Mouse (Mus musculus) forebrain, embryonic 11.5 days (tissue): ENCODE data around the gene Slc9a5. TPM values are rescaled to one million over a fixed set of nuclear protein-coding genes. Genes with fewer than 3 reads are reported as not detected.

Experiments used
- ATAC-seq: fragments of 200-750 bp; cut with Nextera tagmentation; replicated peaks from 2 replicates; pipeline ENCODE4 v1.8.0; 2017; ENCODE audit warnings: moderate TSS enrichment; ENCODE audit not compliant: low FRiP score
- DNase-seq: peaks from one replicate; pipeline ENCODE4 v3.0.0-alpha.2; 2017; ENCODE audit warnings: low spot score
- H3K27ac ChIP-seq: fragments of 300-500 bp; sonication (generic); 2 replicates; pipeline ENCODE4 v1.5.1; 2014; ENCODE audit warnings: low read depth, low read length
- H3K27me3 ChIP-seq: fragments of 300-500 bp; sonication (generic); 2 replicates; pipeline ENCODE4 v1.6.1; 2014; ENCODE audit warnings: mild to moderate bottlenecking, low read length, mixed read lengths; ENCODE audit not compliant: control insufficient read depth, insufficient read depth
- H3K36me3 ChIP-seq: fragments of 300-500 bp; sonication (generic); 2 replicates; pipeline ENCODE4 v1.6.1; 2014; ENCODE audit warnings: mild to moderate bottlenecking, low read length, moderate library complexity, mixed read lengths; ENCODE audit not compliant: control insufficient read depth, insufficient read depth
- H3K4me1 ChIP-seq: fragments of 300-500 bp; sonication (generic); replicated peaks from 2 replicates; pipeline ENCODE4 v1.6.1; 2014; ENCODE audit warnings: low read length, mixed read lengths; ENCODE audit not compliant: control insufficient read depth, insufficient read depth
- H3K4me2 ChIP-seq: fragments of 300-500 bp; sonication (generic); 2 replicates; pipeline ENCODE4 v1.6.1; 2014; ENCODE audit warnings: low read depth, mild to moderate bottlenecking, low read length, moderate library complexity, mixed read lengths; ENCODE audit not compliant: severe bottlenecking
- H3K4me3 ChIP-seq: fragments of 300-500 bp; sonication (generic); 2 replicates; pipeline ENCODE4 v1.5.1; 2014; ENCODE audit warnings: low read depth, low read length
- H3K9ac ChIP-seq: fragments of 300-500 bp; sonication (generic); 2 replicates; pipeline ENCODE4 v1.6.1; 2014; ENCODE audit warnings: low read length
- H3K9me3 ChIP-seq: fragments of 300-500 bp; sonication (generic); 2 replicates; pipeline ENCODE4 v1.6.1; 2016; ENCODE audit warnings: low read length, mixed read lengths; ENCODE audit not compliant: control insufficient read depth
- WGBS: fragments of 180-500 bp; shearing (Covaris S2); extraction: QIAGEN DNeasy Blood & Tissue Kit; methylation state at CpG from one replicate; pipeline ENCODE4 v1.1.7; 2014; 5-methylcytosine and 5-hydroxymethylcytosine counted together
- polyA plus RNA-seq: library from polyadenylated mRNA; unstranded; fragments of >200 nt; fragmentation: Nextera tagmentation; extraction: Ambion mirVana; gene quantifications from 2 replicates; pipeline ENCODE4 v1.2.1, GENCODE M21; 2014

Gene Slc9a5
- polyA plus RNA-seq, 1 experiment from 2014 or later = 7.7 TPM

- no peak overlapping the region for H3K4me3 ChIP-seq
- H3K36me3 ChIP-seq = no peaks in the 10 kb centered on the region; the same call in 1 of the 2 replicates
- H3K27me3 ChIP-seq = no peaks in the 10 kb centered on the region
- H3K4me2 ChIP-seq = no peak overlapping the region
- no peak overlapping the region; the same call in 1 of the 2 replicates for H3K9ac ChIP-seq
- no peaks in the 10 kb centered on the region for H3K4me1 ChIP-seq
- ATAC-seq (no peak), DNase-seq (no peak)
- H3K9me3 ChIP-seq = no peaks in the 10 kb centered on the region
- WGBS = 79% methylated on average over 26 of the region's 26 CpGs
- H3K27ac ChIP-seq = no peak overlapping the region
These were observed 6.8 kb downstream of the Slc9a5 start for GRCm38 (mm10) chr8:105355179-105356024.

- Histone ChIP-seq H3K4me3 (no peak overlapping the region), H3K9me3 (no peaks in the 10 kb centered on the region), H3K4me1 (no peaks in the 10 kb centered on the region), H3K9ac (no peak overlapping the region), H3K36me3 (no peaks in the 10 kb centered on the region; the same call in 1 of the 2 replicates), H3K27ac (no peak overlapping the region), H3K4me2 (no peak overlapping the region), H3K27me3 (no peaks in the 10 kb centered on the region)
- 84% methylated on average over 14 of the region's 14 CpGs for WGBS
- DNase-seq (no peak), ATAC-seq (no peak)
These were observed 8.0 kb downstream of the Slc9a5 start for GRCm38 (mm10) chr8:105356681-105357080.

- H3K4me2 ChIP-seq = no peak overlapping the region
- H3K4me3 ChIP-seq = no peak overlapping the region
- H3K4me1 ChIP-seq = no peaks in the 10 kb centered on the region
- no peak for ATAC-seq
- WGBS = 74% methylated on average over 15 of the region's 15 CpGs
- no peaks in the 10 kb centered on the region for H3K9me3 ChIP-seq
- no peak overlapping the region for H3K9ac ChIP-seq
- DNase-seq = no peak
- H3K27ac ChIP-seq = no peak overlapping the region
- no peaks in the 10 kb centered on the region for H3K27me3 ChIP-seq
- no peaks in the 10 kb centered on the region; the same call in 1 of the 2 replicates for H3K36me3 ChIP-seq
These were observed 10.6 kb downstream of the Slc9a5 start for GRCm38 (mm10) chr8:105359208-105359607.

- DNase-seq = no peak
- Histone ChIP-seq H3K4me2 (no peak overlapping the region), H3K9ac (no peak overlapping the region), H3K4me1 (no peaks in the 10 kb centered on the region), H3K4me3 (no peak overlapping the region), H3K36me3 (no peaks in the 10 kb centered on the region; the same call in 1 of the 2 replicates), H3K27ac (no peak overlapping the region), H3K9me3 (no peaks in the 10 kb centered on the region), H3K27me3 (no peaks in the 10 kb centered on the region)
- 42% methylated on average over 4 of the region's 4 CpGs for WGBS
- ATAC-seq = no peak
These were observed 11.0 kb downstream of the Slc9a5 start for GRCm38 (mm10) chr8:105359646-105360045.

- Histone ChIP-seq H3K36me3 (no peaks in the 10 kb centered on the region; the same call in 1 of the 2 replicates), H3K4me3 (no peak overlapping the region), H3K4me2 (no peak overlapping the region), H3K4me1 (no peaks in the 10 kb centered on the region), H3K27ac (no peak overlapping the region), H3K27me3 (no peaks in the 10 kb centered on the region), H3K9ac (no peak overlapping the region), H3K9me3 (no peaks in the 10 kb centered on the region)
- 85% methylated on average over 12 of the region's 12 CpGs for WGBS
- ATAC-seq (no peak), DNase-seq (no peak)
These were observed 13.4 kb downstream of the Slc9a5 start for GRCm38 (mm10) chr8:105361751-105362702.

- Histone ChIP-seq H3K4me2 (no peak overlapping the region), H3K27me3 (no peaks in the 10 kb centered on the region), H3K9me3 (no peaks in the 10 kb centered on the region), H3K27ac (no peak overlapping the region), H3K9ac (no peak overlapping the region), H3K4me3 (no peak overlapping the region), H3K36me3 (no peaks in the 10 kb centered on the region; the same call in 1 of the 2 replicates), H3K4me1 (no peaks in the 10 kb centered on the region)
- ATAC-seq (no peak), DNase-seq (no peak)
- 74% methylated on average over 2 of the region's 2 CpGs for WGBS
These were observed 18.5 kb downstream of the Slc9a5 start for GRCm38 (mm10) chr8:105367107-105367506.

GRCm38 (mm10) chr8:105372473-105372872 is 23.8 kb downstream of the Slc9a5 start:
- Histone ChIP-seq H3K27me3 (no peaks in the 10 kb centered on the region), H3K4me3 (no peak overlapping the region), H3K9ac (no peak overlapping the region), H3K27ac (no peak overlapping the region), H3K4me1 (peaks cover 4% of the 10 kb centered on the region; the same call in 1 of the 2 replicates), H3K36me3 (no peaks in the 10 kb centered on the region), H3K9me3 (no peaks in the 10 kb centered on the region), H3K4me2 (no peak overlapping the region)
- WGBS = 77% methylated on average over 9 of the region's 9 CpGs
- ATAC-seq (no peak), DNase-seq (no peak)

GRCm38 (mm10) chr8:105373032-105373431 is 24.4 kb downstream of the Slc9a5 start, which contains the start of gene Plekhg4:
TSS of gene Plekhg4 (plus strand) at chr8:105373274.
- Histone ChIP-seq H3K9ac (no peak within 1 kb of the TSS), H3K36me3 (no peaks in the 10 kb centered on the region), H3K27me3 (no peaks in the 10 kb centered on the region), H3K27ac (no peak within 1 kb of the TSS), H3K9me3 (no peaks in the 10 kb centered on the region), H3K4me2 (no peak within 1 kb of the TSS; the same call in 1 of the 2 replicates), H3K4me3 (no peak within 1 kb of the TSS), H3K4me1 (peaks cover 4% of the 10 kb centered on the region; the same call in 1 of the 2 replicates)
- no peak for DNase-seq
- 59% methylated on average over 2 of the region's 2 CpGs for WGBS
- ATAC-seq = no peak
